Mouse (Mus musculus): Measurements from ENCODE around the gene Sirpb1c.

DNA sequence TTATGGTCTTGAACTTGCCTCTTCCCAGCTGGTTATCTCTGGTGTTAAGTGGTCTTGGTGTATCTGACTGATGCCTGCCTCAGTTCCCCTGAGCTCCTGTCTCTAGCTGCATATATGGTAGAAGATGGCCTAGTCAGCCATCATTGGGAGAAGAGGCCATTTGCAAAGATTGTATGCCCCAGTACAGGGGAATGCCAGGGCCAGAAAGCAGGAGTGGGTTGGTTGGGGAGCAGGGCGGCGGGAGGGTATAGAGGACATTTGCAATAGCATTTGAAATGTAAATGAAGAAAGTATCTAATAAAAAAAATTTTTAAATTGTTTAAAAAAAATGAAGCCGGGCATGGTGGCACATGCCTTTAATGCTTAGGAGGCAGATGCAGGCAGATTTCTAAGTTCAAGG is 38.1 kb upstream of the Sirpb1c start:
- TF ChIP-seq CTCF (conservative IDR thresholded peaks at IDR 0.05; ENCODE audit: low read length) (no peak), NANOG (IDR thresholded peaks at IDR 0.05; ENCODE audit: borderline replicate concordance, low read length) (no peak), POU5F1 (IDR thresholded peaks at IDR 0.05; ENCODE audit: borderline replicate concordance, low read length) (no peak)
